Mouse (Mus musculus): ENCODE results near the gene Btnl10. TPM values are rescaled to one million over a fixed set of nuclear protein-coding genes. Genes with fewer than 3 reads are reported as not detected.
"Not testable (repeated sequence)": the region's sequence is repeated elsewhere in the genome, so short reads cannot be mapped to it uniquely, and the experiment has no call there.

Gene Btnl10
- polyA plus RNA-seq, 1 experiment from 2014 or later, result not detected

DNA sequence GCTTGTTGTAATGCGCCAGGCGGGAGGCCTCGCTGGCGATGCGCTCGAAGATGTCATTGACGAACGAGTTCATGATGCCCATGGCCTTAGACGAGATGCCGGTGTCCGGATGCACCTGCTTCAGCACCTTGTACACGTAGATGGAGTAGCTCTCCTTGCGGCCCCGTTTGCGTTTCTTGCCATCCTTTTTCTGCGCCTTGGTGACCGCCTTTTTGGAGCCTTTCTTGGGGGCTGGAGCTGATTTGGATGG lies 36.4 kb downstream of the Btnl10 start:
- Histone ChIP-seq H3K27ac (ENCODE audit: low read depth, low read length) (peak overlapping the region; percentile 100), H3K36me3 (ENCODE audit: control insufficient read depth, insufficient read depth, low read length) (peaks cover 11% of the 10 kb centered on the region), H3K9ac (ENCODE audit: low read depth, low read length) (peak overlapping the region; percentile 93), H3K4me2 (replicated peaks; ENCODE audit: low read depth, low read length) (peak overlapping the region; percentile 79), H3K4me1 (ENCODE audit: control insufficient read depth, insufficient read depth, low read length) (peaks cover 21% of the 10 kb centered on the region; the same call in 1 of the 2 replicates), H3K4me3 (ENCODE audit: low read length) (peak overlapping the region; percentile 56)
- 0% methylated on average over 17 of the region's 17 CpGs for whole genome bisulfite sequencing
- not testable (repeated sequence) for H3K27me3 ChIP-seq (ENCODE audit: control insufficient read depth, insufficient read depth, low read length); ATAC-seq (ENCODE audit: low FRiP score, low TSS enrichment); H3K9me3 ChIP-seq (ENCODE audit: control insufficient read depth, low read length)

DNA sequence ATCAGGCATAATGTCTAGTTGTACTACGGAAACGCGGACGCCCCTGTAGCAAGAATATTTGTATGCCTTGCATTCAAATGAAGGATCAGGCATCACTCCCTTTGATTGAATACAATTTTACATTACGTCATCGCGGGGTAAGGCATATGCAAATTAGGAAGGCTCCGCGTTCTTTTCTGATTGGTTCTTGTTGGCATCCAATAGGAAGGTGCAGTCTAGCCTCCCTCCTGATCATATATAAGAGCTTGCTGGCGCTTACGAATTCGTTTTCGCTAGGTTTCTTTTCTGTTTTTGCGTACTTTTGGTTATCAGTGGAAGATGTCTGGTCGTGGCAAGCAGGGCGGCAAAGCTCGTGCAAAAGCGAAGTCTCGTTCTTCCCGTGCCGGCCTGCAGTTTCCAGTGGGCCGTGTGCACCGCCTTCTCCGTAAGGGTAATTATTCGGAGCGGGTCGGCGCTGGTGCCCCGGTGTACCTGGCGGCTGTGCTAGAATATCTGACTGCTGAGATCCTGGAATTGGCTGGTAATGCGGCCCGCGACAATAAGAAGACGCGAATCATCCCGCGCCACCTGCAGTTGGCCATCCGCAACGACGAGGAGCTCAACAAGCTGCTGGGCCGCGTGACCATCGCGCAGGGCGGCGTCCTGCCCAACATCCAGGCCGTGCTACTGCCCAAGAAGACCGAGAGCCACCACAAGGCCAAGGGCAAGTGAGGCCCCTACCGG lies 36.9 kb downstream of the Btnl10 start, which contains the start of the genes Hist3h2a and Trim17:
Gene Hist3h2a, plus strand, starts transcription at position 266 of the 723 bp plus-strand sequence.
Gene Trim17, plus strand, starts transcription at position 266 of the 723 bp plus-strand sequence.
- WGBS, result under 1% methylated on average over 49 of the region's 49 CpGs
- H3K9ac ChIP-seq (ENCODE audit: low read depth, low read length), result peak within 1 kb of the TSS; percentile 93
- 0 out of 2 replicates have a peak, but pooled peaks cover 3% of the 10 kb centered on the region for H3K27me3 ChIP-seq (ENCODE audit: control insufficient read depth, insufficient read depth, low read length)
- peak; percentile 93 for ATAC-seq (ENCODE audit: low FRiP score, low TSS enrichment)
- peak within 1 kb of the TSS; percentile 87 for H3K4me2 ChIP-seq (replicated peaks; ENCODE audit: low read depth, low read length)
- H3K4me1 ChIP-seq (ENCODE audit: control insufficient read depth, insufficient read depth, low read length), result peaks cover 21% of the 10 kb centered on the region; the same call in 1 of the 2 replicates
- peak within 1 kb of the TSS; percentile 100 for H3K27ac ChIP-seq (ENCODE audit: low read depth, low read length)
- no peaks in the 10 kb centered on the region for H3K9me3 ChIP-seq (ENCODE audit: control insufficient read depth, low read length)
- peak within 1 kb of the TSS; percentile 56 for H3K4me3 ChIP-seq (ENCODE audit: low read length)
- H3K36me3 ChIP-seq (ENCODE audit: control insufficient read depth, insufficient read depth, low read length), result peaks cover 11% of the 10 kb centered on the region

- Histone ChIP-seq H3K4me1 (ENCODE audit: control insufficient read depth, insufficient read depth, low read length) (peaks cover 21% of the 10 kb centered on the region; the same call in 1 of the 2 replicates), H3K27me3 (ENCODE audit: control insufficient read depth, insufficient read depth, low read length) (0 out of 2 replicates have a peak, but pooled peaks cover 3% of the 10 kb centered on the region), H3K9me3 (ENCODE audit: control insufficient read depth, low read length) (no peaks in the 10 kb centered on the region), H3K4me2 (replicated peaks; ENCODE audit: low read depth, low read length) (peak overlapping the region; percentile 87), H3K9ac (ENCODE audit: low read depth, low read length) (peak overlapping the region; percentile 93), H3K27ac (ENCODE audit: low read depth, low read length) (peak overlapping the region; percentile 100), H3K36me3 (ENCODE audit: control insufficient read depth, insufficient read depth, low read length) (peaks cover 11% of the 10 kb centered on the region), H3K4me3 (ENCODE audit: low read length) (peak overlapping the region; percentile 56)
- ATAC-seq (ENCODE audit: low FRiP score, low TSS enrichment), result no peak
- under 1% methylated on average over 20 of the region's 20 CpGs for WGBS
These were observed 37.6 kb downstream of the Btnl10 start for GRCm38 (mm10) chr11:58955143-58955867.

DNA sequence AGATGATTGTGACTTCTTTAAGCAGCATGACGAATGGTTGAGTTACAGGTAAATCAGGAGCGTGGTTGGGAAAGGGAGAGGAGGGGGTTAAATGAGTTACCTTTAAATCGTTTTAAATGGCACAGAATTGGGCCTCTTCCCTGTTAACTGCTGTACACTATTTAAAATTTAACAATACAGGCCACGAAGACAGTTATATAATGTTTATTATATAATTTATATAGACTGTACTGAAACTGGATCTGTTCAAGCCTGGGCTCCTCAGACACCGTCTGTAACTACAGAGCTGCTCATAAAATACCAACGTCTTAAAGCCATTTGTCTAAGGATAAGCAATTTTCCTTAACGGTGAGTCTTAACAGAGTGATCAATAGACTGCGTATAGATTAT lies 38.2 kb downstream of the Btnl10 start:
- Histone ChIP-seq H3K27me3 (ENCODE audit: control insufficient read depth, insufficient read depth, low read length) (0 out of 2 replicates have a peak, but pooled peaks cover 3% of the 10 kb centered on the region), H3K27ac (ENCODE audit: low read depth, low read length) (peak overlapping the region; percentile 100; the same call in 1 of the 2 replicates), H3K9me3 (ENCODE audit: control insufficient read depth, low read length) (no peaks in the 10 kb centered on the region), H3K36me3 (ENCODE audit: control insufficient read depth, insufficient read depth, low read length) (peaks cover 11% of the 10 kb centered on the region), H3K4me3 (ENCODE audit: low read length) (peak overlapping the region; percentile 56), H3K4me1 (ENCODE audit: control insufficient read depth, insufficient read depth, low read length) (peaks cover 21% of the 10 kb centered on the region; the same call in 1 of the 2 replicates), H3K9ac (ENCODE audit: low read depth, low read length) (peak overlapping the region; percentile 93), H3K4me2 (replicated peaks; ENCODE audit: low read depth, low read length) (peak overlapping the region; percentile 87)
- no peak for ATAC-seq (ENCODE audit: low FRiP score, low TSS enrichment)
- WGBS, result 23% methylated on average over 8 of the region's 8 CpGs

GRCm38 (mm10) chr11:58957226-58957914 lies 39.7 kb downstream of the Btnl10 start:
- H3K36me3 ChIP-seq (ENCODE audit: control insufficient read depth, insufficient read depth, low read length), result peaks cover 11% of the 10 kb centered on the region
- no peak overlapping the region; the same call in 1 of the 2 replicates for H3K4me3 ChIP-seq (ENCODE audit: low read length)
- H3K4me1 ChIP-seq (ENCODE audit: control insufficient read depth, insufficient read depth, low read length), result peaks cover 21% of the 10 kb centered on the region; the same call in 1 of the 2 replicates
- H3K9ac ChIP-seq (ENCODE audit: low read depth, low read length), result peak overlapping the region; percentile 93; the same call in 1 of the 2 replicates
- peaks cover 9% of the 10 kb centered on the region for H3K9me3 ChIP-seq (ENCODE audit: control insufficient read depth, low read length)
- peaks cover 4% of the 10 kb centered on the region for H3K27me3 ChIP-seq (ENCODE audit: control insufficient read depth, insufficient read depth, low read length)
- H3K27ac ChIP-seq (ENCODE audit: low read depth, low read length), result no peak overlapping the region
- no peak for ATAC-seq (ENCODE audit: low FRiP score, low TSS enrichment)
- peak overlapping the region; percentile 87; the same call in 1 of the 2 replicates for H3K4me2 ChIP-seq (replicated peaks; ENCODE audit: low read depth, low read length)
- 82% methylated on average over 5 of the region's 5 CpGs for WGBS

DNA sequence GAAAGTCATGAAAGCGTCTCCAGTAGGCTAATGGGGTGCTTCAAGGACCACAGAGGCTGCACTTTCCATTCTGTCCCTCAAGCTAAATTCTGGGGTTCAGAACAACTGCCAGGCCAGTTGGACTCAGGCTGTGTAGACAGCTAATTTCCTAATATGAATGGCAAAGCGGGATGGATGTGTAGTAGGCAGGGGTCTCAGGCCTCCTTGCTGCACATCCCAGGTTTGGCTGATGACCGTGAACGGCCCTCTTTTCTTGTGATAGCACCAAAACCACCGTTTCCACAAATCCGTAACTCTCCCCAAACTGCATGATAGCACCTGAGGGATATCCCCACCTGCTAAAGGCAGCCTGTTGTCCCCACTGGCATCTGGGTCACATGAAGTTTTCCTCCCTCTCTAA lies 40.8 kb downstream of the Btnl10 start:
- peak overlapping the region; percentile 18; the same call in 1 of the 2 replicates for H3K9ac ChIP-seq (ENCODE audit: low read depth, low read length)
- H3K27me3 ChIP-seq (ENCODE audit: control insufficient read depth, insufficient read depth, low read length), result peaks cover 4% of the 10 kb centered on the region
- no peak overlapping the region for H3K4me2 ChIP-seq (replicated peaks; ENCODE audit: low read depth, low read length)
- H3K27ac ChIP-seq (ENCODE audit: low read depth, low read length), result no peak overlapping the region
- no peak overlapping the region for H3K4me3 ChIP-seq (ENCODE audit: low read length)
- peaks cover 11% of the 10 kb centered on the region for H3K36me3 ChIP-seq (ENCODE audit: control insufficient read depth, insufficient read depth, low read length)
- WGBS, result 87% methylated on average over 6 of the region's 6 CpGs
- H3K4me1 ChIP-seq (ENCODE audit: control insufficient read depth, insufficient read depth, low read length), result peaks cover 21% of the 10 kb centered on the region; the same call in 1 of the 2 replicates
- H3K9me3 ChIP-seq (ENCODE audit: control insufficient read depth, low read length), result peaks cover 9% of the 10 kb centered on the region
- no peak for ATAC-seq (ENCODE audit: low FRiP score, low TSS enrichment)

DNA sequence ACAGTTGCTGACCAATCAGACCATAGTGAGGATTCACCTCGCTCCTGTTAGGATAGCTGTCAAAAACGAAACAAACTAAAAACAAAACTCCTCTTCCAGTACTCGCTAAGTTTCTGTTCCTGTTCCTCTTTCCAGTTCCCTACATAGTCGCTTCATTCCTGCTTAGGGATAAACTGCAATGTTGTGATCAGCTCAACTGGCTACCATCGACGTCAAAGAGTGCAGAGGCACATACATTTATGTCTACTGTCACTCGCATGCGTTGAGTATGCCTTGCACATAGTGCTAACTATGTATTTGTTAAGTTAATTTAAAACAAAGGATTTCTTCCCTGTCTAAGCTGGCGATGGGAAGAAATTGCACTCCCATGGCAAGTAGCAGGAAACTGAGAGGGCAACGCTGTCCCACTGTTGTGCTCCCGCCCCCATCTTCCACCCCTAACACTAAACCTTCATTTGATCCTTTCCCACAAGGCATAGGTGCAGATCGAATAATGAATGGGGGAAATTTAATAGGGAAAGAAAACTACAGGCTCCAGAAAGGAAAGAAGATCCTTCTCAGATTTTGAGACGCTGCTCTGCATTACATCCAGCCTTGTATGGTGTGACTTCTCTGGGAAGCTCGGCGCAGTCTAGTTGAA lies 41.6 kb downstream of the Btnl10 start:
- Histone ChIP-seq H3K9me3 (ENCODE audit: control insufficient read depth, low read length) (peaks cover 9% of the 10 kb centered on the region), H3K4me3 (ENCODE audit: low read length) (peak overlapping the region; percentile 46), H3K36me3 (ENCODE audit: control insufficient read depth, insufficient read depth, low read length) (peaks cover 11% of the 10 kb centered on the region), H3K27me3 (ENCODE audit: control insufficient read depth, insufficient read depth, low read length) (peaks cover 4% of the 10 kb centered on the region), H3K4me1 (ENCODE audit: control insufficient read depth, insufficient read depth, low read length) (peaks cover 21% of the 10 kb centered on the region; the same call in 1 of the 2 replicates), H3K27ac (ENCODE audit: low read depth, low read length) (no peak overlapping the region), H3K9ac (ENCODE audit: low read depth, low read length) (peak overlapping the region; percentile 42; the same call in 1 of the 2 replicates), H3K4me2 (replicated peaks; ENCODE audit: low read depth, low read length) (peak overlapping the region; percentile 81)
- 35% methylated on average over 15 of the region's 15 CpGs for WGBS
- no peak for ATAC-seq (ENCODE audit: low FRiP score, low TSS enrichment)

GRCm38 (mm10) chr11:58959921-58960465 lies 42.3 kb downstream of the Btnl10 start:
- peak; percentile 79 for ATAC-seq (ENCODE audit: low FRiP score, low TSS enrichment)
- peak overlapping the region; percentile 46 for H3K4me3 ChIP-seq (ENCODE audit: low read length)
- H3K27ac ChIP-seq (ENCODE audit: low read depth, low read length), result no peak overlapping the region
- peaks cover 11% of the 10 kb centered on the region for H3K36me3 ChIP-seq (ENCODE audit: control insufficient read depth, insufficient read depth, low read length)
- 8% methylated on average over 40 of the region's 40 CpGs for WGBS
- H3K27me3 ChIP-seq (ENCODE audit: control insufficient read depth, insufficient read depth, low read length), result peaks cover 4% of the 10 kb centered on the region
- H3K9me3 ChIP-seq (ENCODE audit: control insufficient read depth, low read length), result peaks cover 9% of the 10 kb centered on the region
- peak overlapping the region; percentile 42; the same call in 1 of the 2 replicates for H3K9ac ChIP-seq (ENCODE audit: low read depth, low read length)
- H3K4me2 ChIP-seq (replicated peaks; ENCODE audit: low read depth, low read length), result peak overlapping the region; percentile 81
- peaks cover 27% of the 10 kb centered on the region; the same call in 1 of the 2 replicates for H3K4me1 ChIP-seq (ENCODE audit: control insufficient read depth, insufficient read depth, low read length)
